Mouse (Mus musculus) liver, embryonic 12.5 days (tissue): ENCODE measurements around the gene Rnls. TPM values are rescaled to one million over a fixed set of nuclear protein-coding genes. Genes with fewer than 3 reads are reported as not detected.

Experiments used
- ATAC-seq: fragments of 200-750 bp; cut with Nextera tagmentation; 2 replicates; pipeline ENCODE4 v1.8.0; 2017; ENCODE audit warnings: moderate number of reproducible peaks, mild to moderate bottlenecking, moderate library complexity
- H3K27ac ChIP-seq: fragments of 300-500 bp; sonication (generic); 2 replicates; pipeline ENCODE4 v1.5.1; 2016; ENCODE audit warnings: mild to moderate bottlenecking
- H3K27me3 ChIP-seq: fragments of 300-500 bp; sonication (generic); replicated peaks from 2 replicates; pipeline ENCODE4 v1.6.1; 2016; ENCODE audit warnings: mild to moderate bottlenecking, moderate library complexity
- H3K36me3 ChIP-seq: fragments of 300-500 bp; sonication (generic); 2 replicates; pipeline ENCODE4 v1.6.1; 2016; ENCODE audit warnings: mild to moderate bottlenecking, moderate library complexity
- H3K4me1 ChIP-seq: fragments of 300-500 bp; sonication (generic); 2 replicates; pipeline ENCODE4 v1.6.1; 2016
- H3K4me2 ChIP-seq: fragments of 300-500 bp; sonication (generic); 2 replicates; pipeline ENCODE4 v1.6.1; 2016; ENCODE audit warnings: mild to moderate bottlenecking, moderate library complexity
- H3K4me3 ChIP-seq: fragments of 300-500 bp; sonication (generic); 2 replicates; pipeline ENCODE4 v1.5.1; 2016; ENCODE audit warnings: mild to moderate bottlenecking, moderate library complexity
- H3K9ac ChIP-seq: fragments of 300-500 bp; sonication (generic); 2 replicates; pipeline ENCODE4 v1.6.1; 2016; ENCODE audit warnings: mild to moderate bottlenecking, moderate library complexity
- H3K9me3 ChIP-seq: fragments of 300-500 bp; sonication (generic); replicated peaks from 2 replicates; pipeline ENCODE4 v1.6.1; 2016; ENCODE audit warnings: mild to moderate bottlenecking, moderate library complexity
- WGBS: fragments of 180-500 bp; shearing (Covaris S2); methylation state at CpG from one replicate; pipeline ENCODE4 v1.1.7; 2016; ENCODE audit not compliant: insufficient replicate concordance; 5-methylcytosine and 5-hydroxymethylcytosine counted together
- polyA plus RNA-seq: library from polyadenylated mRNA; unstranded; fragments of >200 nt; fragmentation: Nextera tagmentation; extraction: Ambion mirVana; gene quantifications from 2 replicates; pipeline ENCODE4 v1.2.1, GENCODE M21; 2016

Gene Rnls
- polyA plus RNA-seq, 1 experiment from 2014 or later = 1.4 TPM

GRCm38 (mm10) chr19:33299726-33300292 lies 92.3 kb downstream of the Rnls start:
- no peak for ATAC-seq
- 59% methylated on average over 3 of the region's 3 CpGs for WGBS

GRCm38 (mm10) chr19:33296338-33296737 lies 95.8 kb downstream of the Rnls start:
- no peak for ATAC-seq
- Histone ChIP-seq H3K4me1 (no peaks in the 10 kb centered on the region), H3K27me3 (no peaks in the 10 kb centered on the region), H3K4me2 (no peak overlapping the region), H3K4me3 (no peak overlapping the region), H3K9me3 (no peaks in the 10 kb centered on the region), H3K9ac (no peak overlapping the region), H3K36me3 (no peaks in the 10 kb centered on the region), H3K27ac (no peak overlapping the region)
- WGBS = 41% methylated on average over 2 of the region's 2 CpGs

More at GRCm38 (mm10) chr19:33299726-33300292, 92.3 kb downstream of the Rnls start:
- no peak overlapping the region for H3K4me3 ChIP-seq
- H3K9ac ChIP-seq = no peak overlapping the region
- H3K4me2 ChIP-seq = no peak overlapping the region
- H3K36me3 ChIP-seq = no peaks in the 10 kb centered on the region
- no peaks in the 10 kb centered on the region for H3K4me1 ChIP-seq
- H3K27me3 ChIP-seq = no peaks in the 10 kb centered on the region
- H3K27ac ChIP-seq = no peak overlapping the region
- no peaks in the 10 kb centered on the region for H3K9me3 ChIP-seq

GRCm38 (mm10) chr19:33282985-33283384 lies 109.1 kb downstream of the Rnls start:
- no peak for ATAC-seq
- Histone ChIP-seq H3K9me3 (no peaks in the 10 kb centered on the region), H3K36me3 (no peaks in the 10 kb centered on the region), H3K4me2 (no peak overlapping the region), H3K9ac (no peak overlapping the region), H3K27me3 (no peaks in the 10 kb centered on the region), H3K4me1 (no peaks in the 10 kb centered on the region), H3K4me3 (no peak overlapping the region), H3K27ac (no peak overlapping the region)
- WGBS = 40% methylated on average over 3 of the region's 3 CpGs

GRCm38 (mm10) chr19:33276421-33276820 lies 115.7 kb downstream of the Rnls start:
- no peak overlapping the region for H3K4me2 ChIP-seq
- H3K36me3 ChIP-seq = no peaks in the 10 kb centered on the region
- WGBS = 70% methylated on average over 1 of the region's 1 CpGs
- H3K27ac ChIP-seq = no peak overlapping the region
- no peak overlapping the region for H3K4me3 ChIP-seq
- H3K9ac ChIP-seq = no peak overlapping the region
- no peak for ATAC-seq
- H3K9me3 ChIP-seq = no peaks in the 10 kb centered on the region
- H3K27me3 ChIP-seq = no peaks in the 10 kb centered on the region
- H3K4me1 ChIP-seq = no peaks in the 10 kb centered on the region

- Histone ChIP-seq H3K4me3 (no peak overlapping the region), H3K36me3 (no peaks in the 10 kb centered on the region), H3K27me3 (no peaks in the 10 kb centered on the region), H3K4me1 (no peaks in the 10 kb centered on the region), H3K27ac (no peak overlapping the region), H3K4me2 (no peak overlapping the region), H3K9me3 (no peaks in the 10 kb centered on the region), H3K9ac (no peak overlapping the region)
- ATAC-seq = no peak
- WGBS = 70% methylated on average over 1 of the region's 1 CpGs
Measured at GRCm38 (mm10) chr19:33273676-33274075, 118.4 kb downstream of the Rnls start.

- Histone ChIP-seq H3K27ac (no peak overlapping the region), H3K36me3 (no peaks in the 10 kb centered on the region), H3K9ac (no peak overlapping the region), H3K4me1 (no peaks in the 10 kb centered on the region), H3K27me3 (no peaks in the 10 kb centered on the region), H3K4me3 (no peak overlapping the region), H3K9me3 (no peaks in the 10 kb centered on the region), H3K4me2 (no peak overlapping the region)
- WGBS = 39% methylated on average over 2 of the region's 2 CpGs
- no peak for ATAC-seq
Measured at GRCm38 (mm10) chr19:33271571-33271970, 120.5 kb downstream of the Rnls start.

- no peaks in the 10 kb centered on the region for H3K4me1 ChIP-seq
- ATAC-seq = no peak
- no peaks in the 10 kb centered on the region for H3K36me3 ChIP-seq
- H3K27ac ChIP-seq = no peak overlapping the region
- no peaks in the 10 kb centered on the region for H3K27me3 ChIP-seq
- H3K9ac ChIP-seq = no peak overlapping the region
- no peaks in the 10 kb centered on the region for H3K9me3 ChIP-seq
- no peak overlapping the region for H3K4me2 ChIP-seq
- H3K4me3 ChIP-seq = no peak overlapping the region
- 49% methylated on average over 2 of the region's 2 CpGs for WGBS
Measured at GRCm38 (mm10) chr19:33270231-33270630, 121.9 kb downstream of the Rnls start.

- no peaks in the 10 kb centered on the region for H3K36me3 ChIP-seq
Measured at GRCm38 (mm10) chr19:33268044-33268443, 124.1 kb downstream of the Rnls start.

GRCm38 (mm10) chr19:33265245-33265644 lies 126.8 kb downstream of the Rnls start:
- no peaks in the 10 kb centered on the region for H3K9me3 ChIP-seq
- H3K36me3 ChIP-seq = no peaks in the 10 kb centered on the region
- H3K9ac ChIP-seq = no peak overlapping the region
- no peak overlapping the region for H3K27ac ChIP-seq
- H3K4me1 ChIP-seq = peaks cover 6% of the 10 kb centered on the region; the same call in 1 of the 2 replicates
- H3K4me2 ChIP-seq = no peak overlapping the region
- no peaks in the 10 kb centered on the region for H3K27me3 ChIP-seq
- ATAC-seq = no peak
- no peak overlapping the region for H3K4me3 ChIP-seq
- 23% methylated on average over 2 of the region's 2 CpGs for WGBS

More at GRCm38 (mm10) chr19:33268044-33268443, 124.1 kb downstream of the Rnls start:
- WGBS = 73% methylated on average over 14 of the region's 14 CpGs
- Histone ChIP-seq H3K27ac (no peak overlapping the region), H3K4me2 (no peak overlapping the region), H3K4me1 (peaks cover 6% of the 10 kb centered on the region; the same call in 1 of the 2 replicates), H3K9me3 (no peaks in the 10 kb centered on the region), H3K9ac (no peak overlapping the region), H3K4me3 (no peak overlapping the region), H3K27me3 (no peaks in the 10 kb centered on the region)
- no peak for ATAC-seq

GRCm38 (mm10) chr19:33264224-33264993 lies 127.7 kb downstream of the Rnls start:
- Histone ChIP-seq H3K9ac (no peak overlapping the region), H3K36me3 (no peaks in the 10 kb centered on the region), H3K27me3 (no peaks in the 10 kb centered on the region), H3K27ac (no peak overlapping the region), H3K4me3 (no peak overlapping the region), H3K9me3 (no peaks in the 10 kb centered on the region), H3K4me2 (no peak overlapping the region), H3K4me1 (peaks cover 6% of the 10 kb centered on the region; the same call in 1 of the 2 replicates)
- no peak for ATAC-seq
- WGBS = 39% methylated on average over 3 of the region's 3 CpGs

GRCm38 (mm10) chr19:33262421-33262820 lies 129.7 kb downstream of the Rnls start:
- Histone ChIP-seq H3K4me3 (no peak overlapping the region), H3K27ac (no peak overlapping the region), H3K9me3 (no peaks in the 10 kb centered on the region), H3K27me3 (no peaks in the 10 kb centered on the region), H3K9ac (no peak overlapping the region), H3K4me1 (peaks cover 6% of the 10 kb centered on the region; the same call in 1 of the 2 replicates), H3K36me3 (no peaks in the 10 kb centered on the region), H3K4me2 (no peak overlapping the region)
- ATAC-seq = no peak
- 13% methylated on average over 2 of the region's 2 CpGs for WGBS

GRCm38 (mm10) chr19:33259164-33259563 lies 132.9 kb downstream of the Rnls start:
- Histone ChIP-seq H3K4me2 (no peak overlapping the region), H3K27ac (no peak overlapping the region), H3K9me3 (no peaks in the 10 kb centered on the region), H3K36me3 (no peaks in the 10 kb centered on the region), H3K4me3 (no peak overlapping the region), H3K4me1 (peaks cover 1% of the 10 kb centered on the region; the same call in 1 of the 2 replicates), H3K9ac (no peak overlapping the region), H3K27me3 (no peaks in the 10 kb centered on the region)
- WGBS = 70% methylated on average over 1 of the region's 1 CpGs
- no peak for ATAC-seq
